Mouse (Mus musculus): Measurements from ENCODE around the gene Manea. TPM values are rescaled to one million over a fixed set of nuclear protein-coding genes. Genes with fewer than 3 reads are reported as not detected.
A peak's percentile ranks its signal among the peaks of the same experiment; 100 is the strongest.
"Not testable (repeated sequence)": the region's sequence is repeated elsewhere in the genome, so short reads cannot be mapped to it uniquely, and the experiment has no call there.

Gene Manea
- total RNA-seq (2021) = 10 to 100 TPM; 17.6 TPM
- long read RNA-seq, experiment 1, full-length matches to known transcripts = 8 of 12 reads
- long read RNA-seq, experiment 1, partial matches to known transcripts = 0 of 12 reads
- long read RNA-seq, experiment 1, other reads (novel, unspliced or antisense) = 4 of 12 reads
- long read RNA-seq, experiment 2, full-length matches to known transcripts = 8 of 17 reads
- long read RNA-seq, experiment 2, partial matches to known transcripts = 0 of 17 reads
- long read RNA-seq, experiment 2, other reads (novel, unspliced or antisense) = 9 of 17 reads

GRCm38 (mm10) chr4:26346443-26347106 lies at the start of gene Manea:
Manea (minus strand) TSS chr4:26346891.
- peak; percentile 89 to 95 for DNase-seq (ENCODE audit: low spot score in 2 of 2)

GRCm38 (mm10) chr4:26354616-26355015 lies 7.9 kb upstream of the Manea start:
- no peak for DNase-seq (ENCODE audit: low spot score in 2 of 2)

- DNase-seq (ENCODE audit: low spot score in 2 of 2) = no peak
Measured at GRCm38 (mm10) chr4:26353643-26354231, 7.0 kb upstream of the Manea start.

GRCm38 (mm10) chr4:26347239-26347638 lies 548 bp upstream of the Manea start:
- DNase-seq (ENCODE audit: low spot score in 2 of 2) = no peak

GRCm38 (mm10) chr4:26345741-26346442 lies 799 bp downstream of the Manea start:
- no peak for DNase-seq (ENCODE audit: low spot score in 2 of 2)

GRCm38 (mm10) chr4:26345080-26345479 lies 1.6 kb downstream of the Manea start:
- no peak for DNase-seq (ENCODE audit: low spot score in 2 of 2)

- DNase-seq (ENCODE audit: low spot score in 2 of 2) = no peak
Measured at GRCm38 (mm10) chr4:26342346-26342745, 4.3 kb downstream of the Manea start.

GRCm38 (mm10) chr4:26338604-26339003 lies 8.1 kb downstream of the Manea start:
- DNase-seq (ENCODE audit: low spot score in 2 of 2) = no peak

GRCm38 (mm10) chr4:26336563-26336962 lies 10.1 kb downstream of the Manea start:
- no peak for DNase-seq (ENCODE audit: low spot score in 2 of 2)

- not testable (repeated sequence) for DNase-seq (ENCODE audit: low spot score in 2 of 2)
Measured at GRCm38 (mm10) chr4:26304731-26305130, 42.0 kb downstream of the Manea start.

- no peak for DNase-seq (ENCODE audit: low spot score in 2 of 2)
Measured at GRCm38 (mm10) chr4:26277112-26277716, 69.5 kb downstream of the Manea start.

- no peak for DNase-seq (ENCODE audit: low spot score in 2 of 2)
Measured at GRCm38 (mm10) chr4:26276264-26276663, 70.4 kb downstream of the Manea start.

- no peak for DNase-seq (ENCODE audit: low spot score in 2 of 2)
Measured at GRCm38 (mm10) chr4:26275769-26276168, 70.9 kb downstream of the Manea start.
